8 mouse cellular contexts compared by ENCODE assay signal in genomic region chr10:120208575-120209538, GRCm38 (mm10). TPM values are rescaled to one million over a fixed set of nuclear protein-coding genes. Genes with fewer than 3 reads are reported as not detected.
DNase-seq lines count a peak whose midpoint lies in the region; ATAC-seq and TF ChIP-seq lines count a peak whose summit lies in the region.

No protein-coding gene starts in this region.

- TF ChIP-seq CTCF in lung, postnatal 0 days (IDR thresholded peaks at IDR 0.05) = peak; percentile 57

- peaks cover 5% of the 10 kb centered on the region; the same call in 1 of the 2 replicates for H3K36me3 ChIP-seq in hindbrain, embryonic 12.5 days
- H3K36me3 ChIP-seq in lung, postnatal 0 days (ENCODE audit: insufficient read depth, low read length) = no peaks in the 10 kb centered on the region

- peaks cover 6% of the 10 kb centered on the region for H3K4me1 ChIP-seq in hindbrain, embryonic 12.5 days
- 0 out of 2 replicates have a peak, but pooled peaks cover 4% of the 10 kb centered on the region for H3K4me1 ChIP-seq in lung, postnatal 0 days (ENCODE audit: insufficient read depth, low read depth, low read length)

- peak overlapping the region; percentile 59 for H3K4me2 ChIP-seq in hindbrain, embryonic 12.5 days (replicated peaks)
- peak overlapping the region; percentile 81 for H3K4me2 ChIP-seq in lung, postnatal 0 days (replicated peaks; ENCODE audit: low read depth, low read length)

- peak overlapping the region; percentile 95 for H3K4me3 ChIP-seq in hindbrain, embryonic 12.5 days
- peak overlapping the region; percentile 67 for H3K4me3 ChIP-seq in lung, postnatal 0 days (ENCODE audit: low read depth, low read length)

- no peak for TF ChIP-seq EP300 in lung, postnatal 0 days (IDR thresholded peaks at IDR 0.05)

- H3K27ac ChIP-seq in hindbrain, embryonic 12.5 days = no peak overlapping the region
- peak overlapping the region; percentile 45; the same call in 1 of the 2 replicates for H3K27ac ChIP-seq in lung, postnatal 0 days (ENCODE audit: low read length)

- peaks cover 8% of the 10 kb centered on the region; the same call in 1 of the 2 replicates for H3K9me3 ChIP-seq in hindbrain, embryonic 12.5 days (replicated peaks)
- H3K9me3 ChIP-seq in lung, postnatal 0 days (ENCODE audit: low read length) = no peaks in the 10 kb centered on the region

- H3K27me3 ChIP-seq in hindbrain, embryonic 12.5 days = no peaks in the 10 kb centered on the region
- no peaks in the 10 kb centered on the region for H3K27me3 ChIP-seq in lung, postnatal 0 days (replicated peaks; ENCODE audit: insufficient read depth, low read length)

- peak; percentile 89 for DNase-seq in Muller cell, postnatal 12 days (ENCODE audit: inconsistent ontology term)
- DNase-seq in cerebellum, postnatal 10 days = peak; percentile 96
- peak; percentile 80 to 84 for DNase-seq in frontal cortex, postnatal 10 days (ENCODE audit: low spot score in 2 of 2)
- DNase-seq in layer of hippocampus, postnatal 10 days (ENCODE audit: low spot score in 2 of 2) = peak; percentile 89 to 91
- DNase-seq in lung, postnatal 0 days (ENCODE audit: low spot score) = peak; percentile 92
- peak; percentile 81 for DNase-seq in ovary, postnatal 14 days (ENCODE audit: low spot score)
- peak; percentile 35 for DNase-seq in thymus, postnatal 10 days (ENCODE audit: low spot score in 2 of 2)

- peak; percentile 92 for ATAC-seq in hindbrain, embryonic 12.5 days (ENCODE audit: low FRiP score)
- ATAC-seq in lung, postnatal 0 days = peak; percentile 94

- peak overlapping the region; percentile 78 for H3K9ac ChIP-seq in hindbrain, embryonic 12.5 days
- H3K9ac ChIP-seq in lung, postnatal 0 days (replicated peaks; ENCODE audit: low read depth) = peak overlapping the region; percentile 74

- 5% methylated on average over 53 of the region's 53 CpGs for WGBS in hindbrain, embryonic 12.5 days
- WGBS in lung, postnatal 0 days = 2% methylated on average over 53 of the region's 53 CpGs

RNA-seq across cellular contexts. Expression of gene Irak3, which starts 6.9 kb away (rescaled TPM):
- 0.96 and 1.9 TPM in 2 replicates for polyA plus RNA-seq in hindbrain, embryonic 12.5 days (2016; fragmentation: Nextera tagmentation; extraction: Ambion mirVana)
- under 1 TPM; 0.22 to 0.64 TPM for total RNA-seq in layer of hippocampus, postnatal 10 days (2021)
- polyA plus RNA-seq in lung, postnatal 0 days (2015; fragmentation: Nextera tagmentation; extraction: Ambion mirVana) = 1.6 and 1.7 TPM in 2 replicates

RNA-seq across cellular contexts. Expression of gene Tmbim4, which starts 7.5 kb away (rescaled TPM):
- polyA plus RNA-seq in hindbrain, embryonic 12.5 days (2016; fragmentation: Nextera tagmentation; extraction: Ambion mirVana) = 71.5 and 78.8 TPM in 2 replicates
- total RNA-seq in layer of hippocampus, postnatal 10 days (2021) = 10 to 100 TPM; 56.2 to 57.1 TPM
- 152 and 165 TPM in 2 replicates for polyA plus RNA-seq in lung, postnatal 0 days (2015; fragmentation: Nextera tagmentation; extraction: Ambion mirVana)

RNA-seq across cellular contexts. Expression of gene Llph, which starts 18.0 kb away (rescaled TPM):
- 46.9 and 48.0 TPM in 2 replicates for polyA plus RNA-seq in hindbrain, embryonic 12.5 days (2016; fragmentation: Nextera tagmentation; extraction: Ambion mirVana)
- 10 to 100 TPM; 21.5 to 24.2 TPM for total RNA-seq in layer of hippocampus, postnatal 10 days (2021)
- polyA plus RNA-seq in lung, postnatal 0 days (2015; fragmentation: Nextera tagmentation; extraction: Ambion mirVana) = 33.4 and 35.7 TPM in 2 replicates

Comparison
In these comparisons a context has a peak if more than half of its experiments do, and no peak if none do; other contexts are left out.
1. DNase-seq: peak in every context shown above with its lines; median percentile 96 in cerebellum, postnatal 10 days; 92 in lung, postnatal 0 days; 90 in layer of hippocampus, postnatal 10 days; 89 in Muller cell, postnatal 12 days; 82 in frontal cortex, postnatal 10 days; 81 in ovary, postnatal 14 days; 35 in thymus, postnatal 10 days.